Comparison of ENCODE assay signal across 8 mouse cellular contexts in the genomic region with DNA sequence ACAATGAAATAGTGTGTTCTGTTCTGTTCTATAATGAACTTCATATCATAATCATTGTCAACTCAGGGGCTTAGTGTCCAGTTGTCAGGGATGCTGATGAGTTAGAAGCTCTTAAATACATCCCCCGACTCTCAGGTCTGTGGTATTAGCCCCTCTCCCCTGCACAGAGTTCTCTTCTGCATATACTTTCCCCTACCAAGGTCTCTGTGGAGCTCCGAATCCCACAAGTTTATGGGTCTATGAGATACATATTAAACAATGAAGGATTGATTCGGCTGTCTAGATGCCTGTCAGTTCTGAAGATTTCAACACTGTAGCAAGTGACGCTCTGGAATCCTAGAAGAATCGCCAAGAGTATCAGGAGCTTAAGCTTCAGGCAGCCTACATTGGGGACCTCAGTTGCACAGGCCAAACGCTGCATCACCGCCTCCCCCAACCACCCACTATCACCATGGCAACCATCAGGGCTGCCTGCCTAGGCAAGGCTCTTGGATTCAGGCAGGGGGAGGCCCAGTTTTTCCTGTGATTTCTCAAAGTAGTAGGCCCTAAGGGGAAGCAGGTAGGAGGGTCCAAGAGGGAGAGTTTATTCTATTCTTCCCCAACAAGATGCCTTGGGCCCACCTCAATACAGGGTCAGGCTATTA.
DNase-seq lines count a peak whose midpoint lies in the region; ATAC-seq lines count a peak whose summit lies in the region.

No protein-coding gene starts in this region.

- no peak overlapping the region for H3K27ac ChIP-seq in kidney, embryonic 15.5 days

- H3K4me2 ChIP-seq in kidney, embryonic 15.5 days = no peak overlapping the region

- no peak for ATAC-seq in kidney, embryonic 15.5 days (replicated peaks; ENCODE audit: low FRiP score)

- peak; percentile 9 for DNase-seq in ES-CJ7 (ENCODE audit: low read depth, low spot score)
- peak; percentile 17 for DNase-seq in cerebellum, adult 9-11 months
- DNase-seq in frontal cortex, postnatal 14 days (ENCODE audit: low spot score in 2 of 2) = peak; percentile 70 to 81
- peak; percentile 83 to 89 for DNase-seq in left cerebral cortex, adult 9 months (ENCODE audit: low spot score in 2 of 2)
- peak; percentile 59 for DNase-seq in retina, embryonic 14.5 days (ENCODE audit: low spot score)
- DNase-seq in urinary bladder, postnatal 10 days (ENCODE audit: low spot score) = no peak
- no peak for DNase-seq in thymus, postnatal 4 days

- no peak overlapping the region for H3K4me3 ChIP-seq in kidney, embryonic 15.5 days (replicated peaks)

- no peaks in the 10 kb centered on the region for H3K36me3 ChIP-seq in kidney, embryonic 15.5 days

- H3K4me1 ChIP-seq in kidney, embryonic 15.5 days = no peaks in the 10 kb centered on the region

- no peak overlapping the region for H3K9ac ChIP-seq in kidney, embryonic 15.5 days

- H3K27me3 ChIP-seq in kidney, embryonic 15.5 days = no peaks in the 10 kb centered on the region

- 57% methylated on average over 7 of the region's 7 CpGs for WGBS in kidney, embryonic 15.5 days

- H3K9me3 ChIP-seq in kidney, embryonic 15.5 days (replicated peaks) = no peaks in the 10 kb centered on the region

Comparison
In these comparisons a context has a peak if more than half of its experiments do, and no peak if none do; other contexts are left out.
1. DNase-seq: peak in ES-CJ7 (single experiment), cerebellum, adult 9-11 months (single experiment), frontal cortex, postnatal 14 days (2 of 2), left cerebral cortex, adult 9 months (2 of 2) and retina, embryonic 14.5 days (single experiment); none in urinary bladder, postnatal 10 days (single experiment) and thymus, postnatal 4 days (single experiment).